Mouse (Mus musculus) limb, embryonic 13.5 days (tissue): ENCODE results near the gene Pkp4. TPM values are rescaled to one million over a fixed set of nuclear protein-coding genes. Genes with fewer than 3 reads are reported as not detected.

ENCODE experiments used
- ATAC-seq: fragments of 200-750 bp; cut with Nextera tagmentation; 2 replicates; pipeline ENCODE4 v1.8.0; 2017; ENCODE audit warnings: low read depth, moderate number of reproducible peaks, moderate TSS enrichment; ENCODE audit not compliant: low FRiP score
- H3K27ac ChIP-seq: fragments of 300-500 bp; sonication (generic); 2 replicates; pipeline ENCODE4 v1.5.1; 2015; ENCODE audit warnings: inconsistent platforms, mild to moderate bottlenecking, moderate library complexity
- H3K27me3 ChIP-seq: fragments of 300-500 bp; sonication (generic); 2 replicates; pipeline ENCODE4 v1.6.1; 2015; ENCODE audit warnings: mild to moderate bottlenecking, inconsistent platforms
- H3K36me3 ChIP-seq: fragments of 300-500 bp; sonication (generic); 2 replicates; pipeline ENCODE4 v1.6.1; 2015; ENCODE audit warnings: inconsistent platforms, mild to moderate bottlenecking, moderate library complexity
- H3K4me1 ChIP-seq: fragments of 300-500 bp; sonication (generic); 2 replicates; pipeline ENCODE4 v1.6.1; 2015; ENCODE audit warnings: inconsistent platforms
- H3K4me2 ChIP-seq: fragments of 300-500 bp; sonication (generic); replicated peaks from 2 replicates; pipeline ENCODE4 v1.6.1; 2015; ENCODE audit warnings: inconsistent platforms, mild to moderate bottlenecking, moderate library complexity
- H3K4me3 ChIP-seq: fragments of 300-500 bp; sonication (generic); 2 replicates; pipeline ENCODE4 v1.5.1; 2015; ENCODE audit warnings: moderate library complexity, mild to moderate bottlenecking, inconsistent platforms
- H3K9ac ChIP-seq: fragments of 300-500 bp; sonication (generic); 2 replicates; pipeline ENCODE4 v1.6.1; 2015; ENCODE audit warnings: mild to moderate bottlenecking, inconsistent platforms
- H3K9me3 ChIP-seq: fragments of 300-500 bp; sonication (generic); 2 replicates; pipeline ENCODE4 v1.6.1; 2016; ENCODE audit warnings: inconsistent platforms
- WGBS: fragments of 180-500 bp; shearing (Covaris S2); methylation state at CpG from one replicate; pipeline ENCODE4 v1.1.7; 2015; 5-methylcytosine and 5-hydroxymethylcytosine counted together
- polyA plus RNA-seq: library from polyadenylated mRNA; unstranded; fragments of >200 nt; fragmentation: Nextera tagmentation; extraction: Ambion mirVana; gene quantifications from 2 replicates; pipeline ENCODE4 v1.2.1, GENCODE M21; 2015

Pkp4 gene
- polyA plus RNA-seq, 1 experiment from 2014 or later, result 23.2 TPM

- H3K9ac ChIP-seq, result no peak overlapping the region
- no peaks in the 10 kb centered on the region for H3K27me3 ChIP-seq
- no peak for ATAC-seq
- H3K4me1 ChIP-seq, result no peaks in the 10 kb centered on the region
- no peak overlapping the region for H3K27ac ChIP-seq
- H3K9me3 ChIP-seq, result no peaks in the 10 kb centered on the region
- peaks cover 8% of the 10 kb centered on the region; the same call in 1 of the 2 replicates for H3K36me3 ChIP-seq
- H3K4me2 ChIP-seq, result no peak overlapping the region
- 84% methylated on average over 8 of the region's 8 CpGs for WGBS
- H3K4me3 ChIP-seq, result no peak overlapping the region
Observed at GRCm38 (mm10) chr2:59227508-59228263, 67.0 kb downstream of the Pkp4 start.

GRCm38 (mm10) chr2:59229250-59229895 lies 68.7 kb downstream of the Pkp4 start:
- Histone ChIP-seq H3K9ac (no peak overlapping the region), H3K27me3 (no peaks in the 10 kb centered on the region), H3K4me3 (no peak overlapping the region), H3K4me2 (no peak overlapping the region), H3K9me3 (no peaks in the 10 kb centered on the region), H3K4me1 (no peaks in the 10 kb centered on the region), H3K27ac (no peak overlapping the region), H3K36me3 (peaks cover 8% of the 10 kb centered on the region; the same call in 1 of the 2 replicates)
- WGBS, result 86% methylated on average over 11 of the region's 11 CpGs
- no peak for ATAC-seq

GRCm38 (mm10) chr2:59230656-59231055 lies 70.0 kb downstream of the Pkp4 start:
- Histone ChIP-seq H3K36me3 (peaks cover 8% of the 10 kb centered on the region; the same call in 1 of the 2 replicates), H3K4me2 (no peak overlapping the region), H3K4me3 (no peak overlapping the region), H3K27ac (no peak overlapping the region), H3K4me1 (no peaks in the 10 kb centered on the region), H3K27me3 (no peaks in the 10 kb centered on the region), H3K9me3 (no peaks in the 10 kb centered on the region), H3K9ac (no peak overlapping the region)
- ATAC-seq, result no peak
- 63% methylated on average over 9 of the region's 9 CpGs for WGBS

- no peak for ATAC-seq
- Histone ChIP-seq H3K27ac (no peak overlapping the region), H3K4me2 (no peak overlapping the region), H3K4me1 (no peaks in the 10 kb centered on the region), H3K9me3 (no peaks in the 10 kb centered on the region), H3K4me3 (no peak overlapping the region), H3K36me3 (peaks cover 8% of the 10 kb centered on the region; the same call in 1 of the 2 replicates), H3K9ac (no peak overlapping the region), H3K27me3 (no peaks in the 10 kb centered on the region)
- WGBS, result 91% methylated on average over 5 of the region's 5 CpGs
Observed at GRCm38 (mm10) chr2:59231514-59231913, 70.9 kb downstream of the Pkp4 start.

DNA sequence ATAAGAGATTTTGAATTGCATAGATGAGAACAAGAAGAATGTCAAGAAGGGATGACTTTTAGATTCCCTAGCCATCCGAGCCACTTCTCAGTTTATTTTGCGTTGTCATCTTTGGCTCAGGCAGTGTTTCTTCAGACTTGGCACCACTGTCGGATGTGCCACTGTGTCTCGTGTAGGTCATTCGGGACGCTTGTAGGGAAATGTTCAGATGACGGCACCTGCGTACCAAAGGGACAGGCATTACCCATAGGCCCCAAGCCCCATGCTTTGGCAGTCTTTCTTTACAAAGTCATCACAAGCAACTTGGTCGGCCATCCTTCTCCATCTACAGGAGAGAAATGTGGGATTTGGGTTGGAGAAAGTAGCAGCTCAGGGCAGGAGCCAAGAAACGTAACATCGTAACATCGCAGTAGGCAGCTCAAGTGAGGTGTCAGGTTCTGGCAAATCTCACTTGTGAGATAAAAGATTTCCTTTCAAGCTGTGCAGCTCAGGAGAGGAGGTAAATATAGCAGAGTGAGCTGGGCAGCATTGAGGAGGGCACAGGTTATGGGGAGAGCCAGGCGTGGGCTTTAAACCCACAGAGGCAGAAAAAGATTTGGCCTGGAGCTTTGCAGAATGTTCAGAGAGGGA lies 72.8 kb downstream of the Pkp4 start:
- H3K27ac ChIP-seq, result no peak overlapping the region
- no peaks in the 10 kb centered on the region for H3K9me3 ChIP-seq
- H3K9ac ChIP-seq, result no peak overlapping the region
- no peak overlapping the region for H3K4me2 ChIP-seq
- no peak for ATAC-seq
- no peaks in the 10 kb centered on the region for H3K4me1 ChIP-seq
- peaks cover 8% of the 10 kb centered on the region; the same call in 1 of the 2 replicates for H3K36me3 ChIP-seq
- no peak overlapping the region for H3K4me3 ChIP-seq
- 84% methylated on average over 13 of the region's 13 CpGs for WGBS
- no peaks in the 10 kb centered on the region for H3K27me3 ChIP-seq

GRCm38 (mm10) chr2:59233936-59234335 lies 73.3 kb downstream of the Pkp4 start:
- no peaks in the 10 kb centered on the region for H3K4me1 ChIP-seq
- ATAC-seq, result no peak
- no peak overlapping the region for H3K4me2 ChIP-seq
- H3K9me3 ChIP-seq, result no peaks in the 10 kb centered on the region
- WGBS, result 82% methylated on average over 5 of the region's 5 CpGs
- H3K4me3 ChIP-seq, result no peak overlapping the region
- H3K27me3 ChIP-seq, result no peaks in the 10 kb centered on the region
- no peak overlapping the region for H3K9ac ChIP-seq
- H3K36me3 ChIP-seq, result peaks cover 8% of the 10 kb centered on the region; the same call in 1 of the 2 replicates
- H3K27ac ChIP-seq, result no peak overlapping the region

- Histone ChIP-seq H3K36me3 (peaks cover 8% of the 10 kb centered on the region; the same call in 1 of the 2 replicates), H3K4me3 (no peak overlapping the region), H3K9ac (no peak overlapping the region), H3K9me3 (no peaks in the 10 kb centered on the region), H3K27me3 (no peaks in the 10 kb centered on the region), H3K4me1 (no peaks in the 10 kb centered on the region), H3K4me2 (no peak overlapping the region), H3K27ac (no peak overlapping the region)
- 91% methylated on average over 5 of the region's 5 CpGs for WGBS
- no peak for ATAC-seq
Observed at GRCm38 (mm10) chr2:59234537-59234936, 73.9 kb downstream of the Pkp4 start.

DNA sequence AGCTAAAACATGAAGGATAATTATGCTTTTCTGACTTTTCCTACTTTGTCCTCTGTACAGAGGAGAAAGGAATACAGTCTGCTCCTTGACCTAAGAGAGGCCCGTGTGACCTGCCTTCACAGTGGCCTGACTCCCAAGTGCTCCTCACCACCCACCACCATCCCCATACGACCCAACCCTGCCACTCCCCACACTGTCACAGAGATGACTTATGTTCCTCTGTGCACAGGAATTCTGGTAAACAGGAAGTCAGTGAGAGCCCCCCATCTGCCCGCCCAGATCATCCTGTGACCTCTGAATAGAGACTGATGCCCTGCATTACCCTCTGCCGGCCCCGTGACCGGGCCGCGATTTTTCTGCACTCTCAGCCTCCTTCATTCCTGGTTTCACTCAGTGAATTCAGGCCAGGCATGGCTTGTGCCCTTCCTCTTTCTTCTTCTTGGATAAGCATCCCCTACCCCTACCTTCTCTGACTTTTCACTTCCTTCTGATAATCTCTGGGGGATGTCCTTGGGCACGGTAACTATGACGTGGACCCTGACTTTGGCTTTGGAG lies 79.3 kb downstream of the Pkp4 start:
- H3K4me1 ChIP-seq, result no peaks in the 10 kb centered on the region
- H3K27ac ChIP-seq, result no peak overlapping the region
- 75% methylated on average over 10 of the region's 10 CpGs for WGBS
- 0 out of 2 replicates have a peak, but pooled peaks cover 5% of the 10 kb centered on the region for H3K36me3 ChIP-seq
- H3K4me3 ChIP-seq, result no peak overlapping the region
- H3K9me3 ChIP-seq, result no peaks in the 10 kb centered on the region
- H3K27me3 ChIP-seq, result no peaks in the 10 kb centered on the region
- no peak for ATAC-seq
- no peak overlapping the region for H3K4me2 ChIP-seq
- H3K9ac ChIP-seq, result no peak overlapping the region

DNA sequence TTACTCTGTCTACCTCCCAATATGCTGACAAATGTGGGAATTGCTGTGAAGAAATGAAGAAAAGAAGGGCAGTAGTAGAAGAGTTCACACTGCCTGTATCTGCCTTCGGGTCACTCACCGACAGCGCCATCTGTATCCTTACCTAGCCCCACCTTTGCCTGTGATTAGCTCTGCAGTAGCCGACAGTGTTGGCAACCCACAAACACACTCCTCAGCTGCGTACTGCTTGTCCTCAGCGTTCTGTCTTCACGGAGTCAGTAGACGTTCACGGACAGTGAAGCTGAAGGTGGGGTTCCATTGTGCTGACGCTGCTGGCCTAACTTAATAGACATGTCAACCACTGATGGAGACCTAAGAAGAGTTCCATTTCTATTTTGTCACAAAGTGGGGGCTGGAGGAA lies 81.5 kb downstream of the Pkp4 start:
- H3K27ac ChIP-seq, result no peak overlapping the region

GRCm38 (mm10) chr2:59244273-59245097 lies 83.8 kb downstream of the Pkp4 start:
- no peak overlapping the region for H3K4me2 ChIP-seq
- no peak overlapping the region for H3K4me3 ChIP-seq
- no peaks in the 10 kb centered on the region for H3K4me1 ChIP-seq
- no peak overlapping the region for H3K9ac ChIP-seq
- no peaks in the 10 kb centered on the region for H3K9me3 ChIP-seq
- H3K27me3 ChIP-seq, result no peaks in the 10 kb centered on the region
- no peak for ATAC-seq
- H3K27ac ChIP-seq, result no peak overlapping the region
- WGBS, result 92% methylated on average over 12 of the region's 12 CpGs
- H3K36me3 ChIP-seq, result 0 out of 2 replicates have a peak, but pooled peaks cover 5% of the 10 kb centered on the region

More for the DNA sequence above, 81.5 kb downstream of the Pkp4 start:
- no peak overlapping the region for H3K4me2 ChIP-seq
- H3K4me1 ChIP-seq, result no peaks in the 10 kb centered on the region
- H3K27me3 ChIP-seq, result no peaks in the 10 kb centered on the region
- no peak overlapping the region for H3K9ac ChIP-seq
- no peak overlapping the region for H3K4me3 ChIP-seq
- H3K9me3 ChIP-seq, result no peaks in the 10 kb centered on the region
- 94% methylated on average over 10 of the region's 10 CpGs for WGBS
- ATAC-seq, result no peak
- H3K36me3 ChIP-seq, result 0 out of 2 replicates have a peak, but pooled peaks cover 5% of the 10 kb centered on the region

DNA sequence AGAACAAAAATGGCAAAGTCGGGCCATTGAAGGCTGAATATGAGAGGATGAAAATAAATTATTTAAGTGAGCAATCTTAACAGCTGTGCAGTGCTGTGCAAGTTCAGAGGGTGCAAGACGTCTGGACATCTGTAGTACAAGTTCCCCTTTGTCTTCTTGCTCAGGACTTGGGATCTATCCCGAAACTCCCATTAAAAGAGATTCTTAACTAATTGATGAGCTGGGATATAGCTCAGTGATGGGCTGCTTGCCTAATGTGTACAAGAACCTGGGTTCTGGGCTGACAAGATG lies 84.4 kb downstream of the Pkp4 start:
- 78% methylated on average over 3 of the region's 3 CpGs for WGBS

More for the DNA sequence above, 84.4 kb downstream of the Pkp4 start:
- Histone ChIP-seq H3K9me3 (no peaks in the 10 kb centered on the region), H3K4me3 (no peak overlapping the region), H3K27ac (no peak overlapping the region), H3K9ac (no peak overlapping the region), H3K4me2 (no peak overlapping the region), H3K4me1 (no peaks in the 10 kb centered on the region), H3K36me3 (0 out of 2 replicates have a peak, but pooled peaks cover 5% of the 10 kb centered on the region), H3K27me3 (no peaks in the 10 kb centered on the region)
- no peak for ATAC-seq
